Mouse (Mus musculus) heart, adult 2 months (tissue): ENCODE data around the gene Vegfb.

ENCODE experiments used
- CTCF ChIP-seq: fragments of 200-600 bp; IDR thresholded peaks from 2 replicates; pipeline ENCODE4 v1.8.1; 2022; ENCODE audit warnings: antibody characterized with exemption, mild to moderate bottlenecking, moderate library complexity
- EP300 ChIP-seq: fragments of 200-500 bp; IDR thresholded peaks from 2 replicates; pipeline ENCODE4 v1.6.1; 2011; ENCODE audit warnings: low read depth, low read length, control low read depth; ENCODE audit not compliant: insufficient read depth

DNA sequence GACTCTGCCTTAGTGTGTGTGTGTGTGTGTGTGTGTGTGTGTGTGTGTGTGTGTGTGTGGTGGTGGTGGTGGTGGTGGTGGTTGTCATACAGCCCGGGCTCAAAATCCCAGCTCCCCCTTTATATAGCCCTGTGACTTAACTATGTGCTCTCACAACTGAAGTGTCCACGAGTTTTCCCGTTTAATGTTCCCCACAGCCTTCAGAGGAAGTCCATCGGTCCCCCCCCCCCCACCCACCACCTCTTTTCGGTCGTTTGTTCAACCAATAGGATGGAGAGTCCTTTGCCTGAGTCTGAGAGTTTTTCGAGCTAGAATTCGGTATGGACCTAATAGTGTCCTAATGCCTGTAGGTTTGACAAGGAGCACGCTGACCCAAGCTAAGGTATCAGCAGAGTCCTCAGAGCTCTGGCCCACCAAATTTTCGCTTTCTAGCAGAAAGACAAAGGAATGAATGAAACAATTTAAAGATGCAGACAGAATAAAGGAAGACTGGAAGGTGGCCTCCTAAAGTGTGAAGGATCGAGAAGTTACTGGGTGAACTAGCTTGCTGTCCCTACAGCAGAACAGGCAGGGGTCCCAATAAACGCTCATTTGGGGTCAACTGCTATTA is 13.8 kb downstream of the Vegfb start:
- TF ChIP-seq CTCF, result no peak
- no peak for TF ChIP-seq EP300
